Mouse (Mus musculus) MEL (cell line): Measurements from ENCODE around the gene Acin1. TPM values are rescaled to one million over a fixed set of nuclear protein-coding genes. Genes with fewer than 3 reads are reported as not detected.
A peak's percentile ranks its signal among the peaks of the same experiment; 100 is the strongest.

Experiments
- DNase-seq: peaks from one replicate; pipeline ENCODE4 v3.0.0; 2011; ENCODE audit warnings: low read depth, low spot score
- H3K27ac ChIP-seq: 2 replicates; pipeline ENCODE4 v1.5.1; 2012; ENCODE audit warnings: low read depth, mild to moderate bottlenecking, control low read depth, low read length, moderate library complexity; ENCODE audit not compliant: control insufficient read depth
- H3K27me3 ChIP-seq, 2 experiments: fragments of 150-350 bp in 1 of 2; sonication (generic) in 1 of 2; 2 replicates each; pipeline ENCODE4 v1.6.1; 2012; ENCODE audit warnings: low read length in 2 of 2, mild to moderate bottlenecking in 2 of 2, improper control_type of control experiment in 1 of 2, moderate library complexity in 1 of 2; ENCODE audit not compliant: insufficient read depth in 2 of 2, control insufficient read depth in 1 of 2
- H3K36me3 ChIP-seq, 2 experiments: 2 replicates each; pipeline ENCODE4 v1.6.1; 2012 to 2014; ENCODE audit warnings: low read length in 2 of 2, improper control_type of control experiment in 1 of 2, inconsistent platforms in 1 of 2, mild to moderate bottlenecking in 1 of 2; ENCODE audit not compliant: insufficient read depth in 2 of 2, control insufficient read depth in 1 of 2
- H3K4me1 ChIP-seq, 2 experiments: fragments of 150-350 bp in 1 of 2; sonication (generic) in 1 of 2; 2 replicates each; pipeline ENCODE4 v1.6.1; 2012; ENCODE audit warnings: low read length in 2 of 2, improper control_type of control experiment in 1 of 2, mild to moderate bottlenecking in 1 of 2; ENCODE audit not compliant: insufficient read depth in 2 of 2, control insufficient read depth in 1 of 2
- H3K4me3 ChIP-seq, 2 experiments: fragments of 150-350 bp in 1 of 2; sonication (generic) in 1 of 2; 2 replicates each; pipeline ENCODE4 v1.5.1; 2012; ENCODE audit warnings: low read depth in 2 of 2, low read length in 2 of 2, mild to moderate bottlenecking in 2 of 2, moderate library complexity in 2 of 2, control low read depth in 1 of 2, improper control_type of control experiment in 1 of 2; ENCODE audit not compliant: control insufficient read depth in 1 of 2, insufficient read depth in 1 of 2
- H3K79me2 ChIP-seq: 2 replicates; pipeline ENCODE4 v1.6.1; 2012; ENCODE audit warnings: mild to moderate bottlenecking, low read length, moderate library complexity; ENCODE audit not compliant: control insufficient read depth, poor library complexity, insufficient read depth
- H3K9ac ChIP-seq: 2 replicates; pipeline ENCODE4 v1.6.1; 2012; ENCODE audit warnings: low read depth, mild to moderate bottlenecking, control low read depth, low read length, moderate library complexity; ENCODE audit not compliant: control insufficient read depth, poor library complexity, severe bottlenecking
- H3K9me3 ChIP-seq: fragments of 150-350 bp; sonication (generic); replicated peaks from 2 replicates; pipeline ENCODE4 v1.6.1; 2012; ENCODE audit warnings: mild to moderate bottlenecking, low read length, improper control_type of control experiment, moderate library complexity; ENCODE audit not compliant: insufficient read depth
- CHD1 ChIP-seq: IDR thresholded peaks from 2 replicates; pipeline ENCODE4 v1.6.1; 2012; ENCODE audit warnings: low read depth, mild to moderate bottlenecking, inconsistent platforms, low read length, improper control_type of control experiment
- E2F4 ChIP-seq: IDR thresholded peaks from 2 replicates; pipeline ENCODE4 v1.6.1; 2011; ENCODE audit warnings: low read depth, low read length, improper control_type of control experiment, borderline replicate concordance
- ELF1 ChIP-seq: IDR thresholded peaks from 2 replicates; pipeline ENCODE4 v1.6.1; 2014; ENCODE audit warnings: low read depth, mild to moderate bottlenecking, inconsistent platforms, low read length, improper control_type of control experiment, moderate library complexity
- EP300 ChIP-seq, 2 experiments: IDR thresholded peaks; 2 replicates each; pipeline ENCODE4 v1.6.1; 2011; ENCODE audit warnings: improper control_type of control experiment in 2 of 2, low read length in 2 of 2, low read depth in 1 of 2, mild to moderate bottlenecking in 1 of 2
- GABPA ChIP-seq: IDR thresholded peaks from 2 replicates; pipeline ENCODE4 v1.6.1; 2012; ENCODE audit warnings: low read depth, mild to moderate bottlenecking, inconsistent platforms, low read length, improper control_type of control experiment, moderate library complexity
- GATA1 ChIP-seq: IDR thresholded peaks from 2 replicates; pipeline ENCODE4 v1.6.1; 2011; ENCODE audit warnings: low read depth, low read length, improper control_type of control experiment
- HCFC1 ChIP-seq: IDR thresholded peaks from 2 replicates; pipeline ENCODE4 v1.6.1; 2012; ENCODE audit warnings: low read depth, mild to moderate bottlenecking, inconsistent platforms, low read length, improper control_type of control experiment, moderate library complexity
- KAT2A ChIP-seq: conservative IDR thresholded peaks from 2 replicates; pipeline ENCODE4 v1.6.1; 2012; ENCODE audit warnings: low read depth, low read length, improper control_type of control experiment, inconsistent platforms
- MAFK ChIP-seq: IDR thresholded peaks from 2 replicates; pipeline ENCODE4 v1.6.1; 2011; ENCODE audit warnings: low read depth, mild to moderate bottlenecking, low read length, improper control_type of control experiment, borderline replicate concordance
- MAZ ChIP-seq: IDR thresholded peaks from 2 replicates; pipeline ENCODE4 v1.6.1; 2012; ENCODE audit warnings: low read depth, mild to moderate bottlenecking, inconsistent platforms, low read length, improper control_type of control experiment
- MEF2A ChIP-seq: IDR thresholded peaks from 2 replicates; pipeline ENCODE4 v1.6.1; 2014; ENCODE audit warnings: low read depth, mild to moderate bottlenecking, inconsistent platforms, low read length, improper control_type of control experiment; ENCODE audit not compliant: poor library complexity, insufficient replicate concordance, severe bottlenecking; ENCODE audit errors: extremely low read depth
- MXI1 ChIP-seq: IDR thresholded peaks from 2 replicates; pipeline ENCODE4 v1.6.1; 2011; ENCODE audit warnings: mild to moderate bottlenecking, low read depth, low read length, improper control_type of control experiment
- MYC ChIP-seq: IDR thresholded peaks from 2 replicates; pipeline ENCODE4 v1.6.1; 2011; ENCODE audit warnings: low read depth, mild to moderate bottlenecking, low read length, improper control_type of control experiment, moderate library complexity
- POLR2AphosphoS5 ChIP-seq: IDR thresholded peaks from 2 replicates; pipeline ENCODE4 v1.6.1; 2012; ENCODE audit warnings: low read depth, borderline replicate concordance, mild to moderate bottlenecking, inconsistent platforms, low read length, moderate library complexity, mixed read lengths
- RAD21 ChIP-seq: IDR thresholded peaks from 2 replicates; pipeline ENCODE4 v1.6.1; 2011; ENCODE audit warnings: mild to moderate bottlenecking, low read depth, low read length, improper control_type of control experiment
- SIN3A ChIP-seq: IDR thresholded peaks from 2 replicates; pipeline ENCODE4 v1.6.1; 2012; ENCODE audit warnings: low read length, improper control_type of control experiment, inconsistent platforms
- SMC3 ChIP-seq: IDR thresholded peaks from 2 replicates; pipeline ENCODE4 v1.6.1; 2011; ENCODE audit warnings: low read depth, low read length, improper control_type of control experiment
- TAL1 ChIP-seq: IDR thresholded peaks from 2 replicates; pipeline ENCODE4 v1.6.1; 2012; ENCODE audit warnings: mild to moderate bottlenecking, inconsistent platforms, low read length, moderate library complexity, mixed read lengths
- TBP ChIP-seq: IDR thresholded peaks from 2 replicates; pipeline ENCODE4 v1.8.0; 2011; ENCODE audit warnings: low read depth, low read length, improper control_type of control experiment
- TCF12 ChIP-seq: IDR thresholded peaks from 2 replicates; pipeline ENCODE4 v1.6.1; 2014; ENCODE audit warnings: low read depth, mild to moderate bottlenecking, inconsistent platforms, low read length, improper control_type of control experiment, moderate library complexity
- USF2 ChIP-seq, 2 experiments: IDR thresholded peaks; 2 replicates each; pipeline ENCODE4 v1.6.1; 2011 to 2012; ENCODE audit warnings: improper control_type of control experiment in 2 of 2, low read length in 2 of 2, borderline replicate concordance in 1 of 2, inconsistent platforms in 1 of 2, low read depth in 1 of 2, mild to moderate bottlenecking in 1 of 2; ENCODE audit not compliant: insufficient read depth in 1 of 2
- ZC3H11A ChIP-seq: IDR thresholded peaks from 2 replicates; pipeline ENCODE4 v1.6.1; 2012; ENCODE audit warnings: low read depth, mild to moderate bottlenecking, inconsistent platforms, low read length, improper control_type of control experiment
- ZKSCAN1 ChIP-seq: IDR thresholded peaks from 2 replicates; pipeline ENCODE4 v1.6.1; 2012; ENCODE audit warnings: low read depth, mild to moderate bottlenecking, inconsistent platforms, low read length, improper control_type of control experiment, moderate library complexity
- ZNF384 ChIP-seq: IDR thresholded peaks from 2 replicates; pipeline ENCODE4 v1.6.1; 2012; ENCODE audit warnings: low read depth, mild to moderate bottlenecking, inconsistent platforms, low read length, improper control_type of control experiment
- polyA plus RNA-seq, 2 experiments: library from polyadenylated mRNA; stranded (reverse) in 1 of 2; unstranded in 1 of 2; fragments of >175 nt in 1 of 2; fragments of >200 nt in 1 of 2; gene quantifications; 2 replicates each; pipeline versions ENCODE4 v1.2.1 to v1.2.4; 2012; ENCODE audit warnings: low replicate concordance in 2 of 2, low read depth in 1 of 2; ENCODE audit not compliant: insufficient read length in 2 of 2, insufficient read depth in 1 of 2, missing spikeins in 1 of 2
- total RNA-seq: library from RNA; depleted of rRNA; stranded (reverse); fragments of 300-350 nt; gene quantifications from 2 replicates; pipeline ENCODE4 v1.2.3, GENCODE M21; 2012

Gene Acin1
- total and polyA plus RNA-seq, 3 experiments = 103 to 248 (median 115) TPM

DNA sequence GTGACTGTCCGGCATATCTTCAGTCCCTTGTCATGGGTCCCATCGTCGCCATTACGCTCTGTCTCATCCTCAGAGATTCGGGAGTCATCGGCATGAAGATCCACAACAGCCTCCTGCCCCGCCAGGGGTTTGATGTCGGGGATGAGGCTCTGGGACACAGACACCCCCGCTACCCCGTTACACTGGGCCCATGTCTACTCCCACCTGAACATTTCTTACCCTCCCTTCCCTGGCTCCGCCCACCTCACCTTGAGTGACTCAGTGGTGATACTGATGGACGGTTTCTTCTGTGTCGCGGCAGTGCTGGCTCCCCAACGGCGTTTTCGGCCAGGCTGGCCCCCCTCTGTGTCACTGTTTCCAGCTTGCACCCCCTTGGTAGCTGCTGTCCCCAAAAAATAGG lies 40.3 kb downstream of the Acin1 start (continued):
- TF ChIP-seq ELF1 = no peak
- TF ChIP-seq, all 39 proteins: peak for 0

DNA sequence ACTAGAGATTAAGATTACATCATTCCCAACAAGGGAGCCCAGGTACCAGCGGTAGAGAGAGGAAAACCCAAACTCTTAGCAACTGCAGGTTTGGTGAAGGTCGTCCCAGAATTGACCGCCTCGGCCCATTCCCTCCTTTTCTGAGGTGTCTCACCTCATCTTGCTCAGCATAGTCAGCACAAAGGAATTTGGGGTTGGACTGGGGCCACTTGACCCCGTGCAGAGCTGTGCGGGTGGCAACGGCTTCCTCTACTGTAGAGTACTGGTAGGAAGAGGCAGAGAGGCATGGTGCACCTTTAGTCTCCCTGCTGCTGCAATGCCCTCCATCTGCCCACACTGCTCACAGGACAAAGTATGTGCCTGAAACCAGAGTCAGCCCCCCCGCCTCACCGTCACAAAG lies 42.4 kb downstream of the Acin1 start:
- no peaks in the 10 kb centered on the region; the same call in none of the 2 replicates for H3K79me2 ChIP-seq
- H3K9me3 ChIP-seq = no peaks in the 10 kb centered on the region
- no peak overlapping the region for H3K4me3 ChIP-seq
- H3K9ac ChIP-seq = no peak overlapping the region
- H3K27me3 ChIP-seq = no peaks in the 10 kb centered on the region
- no peak overlapping the region for H3K27ac ChIP-seq
- DNase-seq = no peak
- TF ChIP-seq E2F4 (no peak), MAZ (no peak), USF2 (IDR thresholded peaks at IDR 0.05; ENCODE audit: borderline replicate concordance in 1 of 2, insufficient read depth in 1 of 2, low read depth in 1 of 2, low read length in 2 of 2) (no peak), HCFC1 (no peak), MEF2A (no peak), TBP (no peak), MYC (no peak), GATA1 (no peak), ZNF384 (no peak), ZC3H11A (no peak), MAFK (no peak), EP300 (IDR thresholded peaks at IDR 0.05; ENCODE audit: low read depth in 1 of 2, low read length in 2 of 2) (no peak), RAD21 (no peak), MXI1 (no peak), SIN3A (no peak), KAT2A (no peak), POLR2AphosphoS5 (no peak), ZKSCAN1 (no peak)
- H3K36me3 ChIP-seq = peaks cover 11 to 12% of the 10 kb centered on the region in 2 experiments; a peak in 3 of 4 replicates
- H3K4me1 ChIP-seq = peaks cover 6 to 15% of the 10 kb centered on the region in 2 experiments; a peak in 3 of 4 replicates

DNA sequence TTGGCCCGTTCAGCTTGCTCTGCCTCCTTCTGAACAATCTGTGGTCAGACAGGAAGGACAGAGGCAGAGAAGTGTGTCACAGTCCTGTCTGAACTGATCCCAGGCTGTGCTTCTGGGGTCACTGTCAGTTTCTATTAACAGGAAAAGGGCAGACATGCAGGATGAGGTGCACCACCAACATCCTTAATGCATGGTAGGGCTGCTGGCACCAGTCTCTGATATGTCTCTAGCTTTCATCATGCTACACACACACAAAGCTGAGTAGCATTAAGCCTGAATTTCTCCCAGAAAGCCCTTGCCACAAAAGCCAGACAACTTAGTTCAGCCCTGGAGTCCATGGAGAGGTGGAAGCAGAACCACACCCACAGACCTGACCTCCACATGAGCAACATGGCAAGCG lies 43.7 kb downstream of the Acin1 start:
- no peaks in the 10 kb centered on the region for H3K27me3 ChIP-seq
- no peak overlapping the region for H3K4me3 ChIP-seq
- DNase-seq = peak; percentile 38
- H3K4me1 ChIP-seq = peaks cover 4 to 6% of the 10 kb centered on the region in 2 experiments; a peak in 3 of 4 replicates
- no peak overlapping the region for H3K9ac ChIP-seq
- TF ChIP-seq GABPA = no peak
- TF ChIP-seq USF2 (IDR thresholded peaks at IDR 0.05; ENCODE audit: borderline replicate concordance in 1 of 2, insufficient read depth in 1 of 2, low read depth in 1 of 2, low read length in 2 of 2) = no peak
- no peak for TF ChIP-seq TAL1
- TF ChIP-seq SIN3A = no peak
- peak; percentile 10; the same call in 1 of the 2 replicates for TF ChIP-seq TCF12
- no peak for TF ChIP-seq E2F4
- TF ChIP-seq SMC3 = no peak
- no peak for TF ChIP-seq CHD1
- H3K79me2 ChIP-seq = no peaks in the 10 kb centered on the region; the same call in 1 of the 2 replicates
- H3K27ac ChIP-seq = peak overlapping the region; percentile 44
- no peaks in the 10 kb centered on the region for H3K9me3 ChIP-seq
- H3K36me3 ChIP-seq = peaks cover 3 to 6% of the 10 kb centered on the region in 2 experiments; a peak in 3 of 4 replicates
